ENCODE assay signal across 8 mouse cellular contexts in genomic region chr10:103443070-103443469, GRCm38 (mm10).
DNase-seq lines count a peak whose midpoint lies in the region; ATAC-seq and TF ChIP-seq lines count a peak whose summit lies in the region.

No protein-coding gene starts in this region.

- no peak overlapping the region for H3K4me3 ChIP-seq in intestine, postnatal 0 days (ENCODE audit: low read depth, low read length)
- H3K4me3 ChIP-seq in liver, postnatal 0 days (ENCODE audit: low read depth, low read length), result no peak overlapping the region
- no peak overlapping the region for H3K4me3 ChIP-seq in neural tube, embryonic 15.5 days (replicated peaks)

- H3K4me1 ChIP-seq in intestine, postnatal 0 days (replicated peaks; ENCODE audit: control insufficient read depth, insufficient read depth, low read length), result no peaks in the 10 kb centered on the region
- no peaks in the 10 kb centered on the region for H3K4me1 ChIP-seq in liver, postnatal 0 days (ENCODE audit: insufficient read depth)
- H3K4me1 ChIP-seq in neural tube, embryonic 15.5 days, result no peaks in the 10 kb centered on the region

- no peak overlapping the region for H3K9ac ChIP-seq in intestine, postnatal 0 days (ENCODE audit: low read depth, low read length)
- H3K9ac ChIP-seq in liver, postnatal 0 days (replicated peaks), result no peak overlapping the region
- H3K9ac ChIP-seq in neural tube, embryonic 15.5 days (replicated peaks), result no peak overlapping the region

- intact Hi-C loops in heart, postnatal 10 days (cut with DNase I), result no loop called here
- intact Hi-C loops in heart, postnatal 25 days (cut with DNase I), result no loop called here

- no peak overlapping the region for H3K27ac ChIP-seq in intestine, postnatal 0 days (ENCODE audit: low read depth, low read length)
- no peak overlapping the region for H3K27ac ChIP-seq in liver, postnatal 0 days (ENCODE audit: low read depth)
- H3K27ac ChIP-seq in neural tube, embryonic 15.5 days (replicated peaks), result no peak overlapping the region

- H3K9me3 ChIP-seq in intestine, postnatal 0 days (ENCODE audit: control insufficient read depth), result no peaks in the 10 kb centered on the region
- no peaks in the 10 kb centered on the region for H3K9me3 ChIP-seq in liver, postnatal 0 days (ENCODE audit: low read length)
- H3K9me3 ChIP-seq in neural tube, embryonic 15.5 days (replicated peaks), result no peaks in the 10 kb centered on the region

- peak; percentile 20 to 51 for DNase-seq in heart, postnatal 10 days
- no peak for DNase-seq in heart, postnatal 25 days (ENCODE audit: low spot score)
- peak; percentile 58 for DNase-seq in adipocyte (ENCODE audit: low spot score)
- DNase-seq in fibroblast of lung, adult 2 months (ENCODE audit: low read depth), result peak; percentile 11
- DNase-seq in liver, postnatal 0 days, result no peak
- DNase-seq in thymus, postnatal 36 days, result no peak

- WGBS in intestine, postnatal 0 days, result 41% methylated on average over 3 of the region's 3 CpGs
- WGBS in liver, postnatal 0 days (ENCODE audit: insufficient replicate concordance), result 45% methylated on average over 3 of the region's 3 CpGs
- 47% methylated on average over 3 of the region's 3 CpGs for WGBS in neural tube, embryonic 15.5 days

- no peak for ATAC-seq in intestine, postnatal 0 days
- peak; percentile 56; the same call in 1 of the 2 replicates for ATAC-seq in liver, postnatal 0 days
- ATAC-seq in neural tube, embryonic 15.5 days (ENCODE audit: low FRiP score), result peak; percentile 91

- H3K36me3 ChIP-seq in intestine, postnatal 0 days (ENCODE audit: control insufficient read depth, insufficient read depth), result no peaks in the 10 kb centered on the region
- H3K36me3 ChIP-seq in liver, postnatal 0 days (replicated peaks; ENCODE audit: insufficient read depth, low read length), result no peaks in the 10 kb centered on the region
- H3K36me3 ChIP-seq in neural tube, embryonic 15.5 days, result no peaks in the 10 kb centered on the region

- TF ChIP-seq EP300 in liver, postnatal 0 days (IDR thresholded peaks at IDR 0.05; ENCODE audit: low read depth), result no peak

- H3K27me3 ChIP-seq in intestine, postnatal 0 days (replicated peaks; ENCODE audit: control insufficient read depth, insufficient read depth, low read length), result no peaks in the 10 kb centered on the region
- no peaks in the 10 kb centered on the region for H3K27me3 ChIP-seq in liver, postnatal 0 days (ENCODE audit: insufficient read depth, low read length)
- no peaks in the 10 kb centered on the region for H3K27me3 ChIP-seq in neural tube, embryonic 15.5 days (replicated peaks)

- TF ChIP-seq CTCF in intestine, postnatal 0 days (IDR thresholded peaks at IDR 0.05; ENCODE audit: low read depth), result peak; percentile 80
- TF ChIP-seq CTCF in liver, postnatal 0 days (IDR thresholded peaks at IDR 0.05; ENCODE audit: low read depth), result peak; percentile 63

- no peak overlapping the region for H3K4me2 ChIP-seq in intestine, postnatal 0 days (replicated peaks; ENCODE audit: low read depth)
- H3K4me2 ChIP-seq in liver, postnatal 0 days (ENCODE audit: low read depth, low read length), result no peak overlapping the region
- H3K4me2 ChIP-seq in neural tube, embryonic 15.5 days, result no peak overlapping the region

Comparison
In these comparisons a context has a peak if more than half of its experiments do, and no peak if none do; other contexts are left out.
1. DNase-seq: peak in heart, postnatal 10 days (2 of 2), adipocyte (single experiment) and fibroblast of lung, adult 2 months (single experiment); none in heart, postnatal 25 days (single experiment), liver, postnatal 0 days (single experiment) and thymus, postnatal 36 days (0 of 2).